Mouse (Mus musculus) heart, postnatal 0 days (tissue): ENCODE measurements at regions not wholly inside any gene's neighbourhood (a gene's known extent, or its start where the extent isn't known, plus 50 kb on each side); places are given as distances from the start of the nearest gene placed in this dataset.

Experiments
- ATAC-seq: fragments of 200-750 bp; cut with Nextera tagmentation; 2 replicates; pipeline ENCODE4 v1.8.0; 2017; ENCODE audit warnings: low read depth, moderate number of reproducible peaks, moderate library complexity; ENCODE audit not compliant: insufficient read depth
- DNase-seq: peaks from one replicate; pipeline ENCODE4 v3.0.0-alpha.2; 2016; ENCODE audit warnings: low spot score
- H3K27ac ChIP-seq: fragments of 300-500 bp; sonication (generic); 2 replicates; pipeline ENCODE4 v1.5.1; 2014; ENCODE audit warnings: low read depth, mild to moderate bottlenecking
- H3K27me3 ChIP-seq: fragments of 300-500 bp; sonication (generic); 2 replicates; pipeline ENCODE4 v1.6.1; 2014; ENCODE audit warnings: low read length, mixed read lengths; ENCODE audit not compliant: control insufficient read depth, insufficient read depth
- H3K36me3 ChIP-seq: fragments of 300-500 bp; sonication (generic); replicated peaks from 2 replicates; pipeline ENCODE4 v1.6.1; 2014; ENCODE audit warnings: low read length, mixed read lengths; ENCODE audit not compliant: control insufficient read depth, insufficient read depth
- H3K4me1 ChIP-seq: fragments of 300-500 bp; sonication (generic); 2 replicates; pipeline ENCODE4 v1.6.1; 2014; ENCODE audit warnings: antibody characterized with exemption; ENCODE audit not compliant: control insufficient read depth, insufficient read depth
- H3K4me2 ChIP-seq: fragments of 300-500 bp; sonication (generic); 2 replicates; pipeline ENCODE4 v1.6.1; 2014; ENCODE audit warnings: low read depth, mild to moderate bottlenecking, low read length, moderate library complexity
- H3K4me3 ChIP-seq: fragments of 300-500 bp; sonication (generic); 2 replicates; pipeline ENCODE4 v1.5.1; 2014; ENCODE audit warnings: low read depth, low read length
- H3K9ac ChIP-seq: fragments of 300-500 bp; sonication (generic); replicated peaks from 2 replicates; pipeline ENCODE4 v1.6.1; 2014; ENCODE audit warnings: low read depth, low read length, mixed read lengths
- H3K9me3 ChIP-seq: fragments of 300-500 bp; sonication (generic); replicated peaks from 2 replicates; pipeline ENCODE4 v1.6.1; 2016; ENCODE audit warnings: low read length; ENCODE audit not compliant: control insufficient read depth
- CTCF ChIP-seq: IDR thresholded peaks from 2 replicates; pipeline ENCODE4 v1.5.1; 2016; ENCODE audit warnings: antibody characterized with exemption, control low read depth, low read depth
- EP300 ChIP-seq: IDR thresholded peaks from 2 replicates; pipeline ENCODE4 v1.6.1; 2016; ENCODE audit warnings: antibody characterized with exemption, low read depth
- WGBS: fragments of 180-500 bp; shearing (Covaris S2); extraction: QIAGEN DNeasy Blood & Tissue Kit; methylation state at CpG from one replicate; pipeline ENCODE4 v1.1.7; 2014; 5-methylcytosine and 5-hydroxymethylcytosine counted together

DNA sequence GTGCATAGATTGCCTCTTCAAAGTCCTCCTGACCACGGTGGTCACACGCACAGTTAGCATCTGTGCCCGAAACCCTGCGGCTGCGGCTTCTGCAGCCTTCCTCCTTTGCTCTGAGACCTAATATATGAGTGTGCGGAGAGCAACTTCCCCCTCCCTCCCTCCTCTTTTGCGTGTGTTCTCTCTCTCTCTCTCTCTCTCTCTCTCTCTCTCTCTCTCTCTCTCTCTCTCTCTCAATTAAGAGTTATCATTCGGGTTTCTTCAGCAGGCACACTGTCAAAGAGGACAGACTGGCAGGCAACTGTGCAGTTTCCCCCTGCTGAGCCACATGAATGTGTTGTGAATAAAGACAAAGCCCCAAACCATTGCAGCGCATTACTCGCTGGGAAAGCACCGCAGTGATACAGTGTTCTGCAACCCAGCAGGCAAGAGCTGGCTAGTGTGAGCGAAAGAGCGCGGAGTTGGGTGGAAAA, 900.8 kb downstream of the Mat2b start:
- ATAC-seq = no peak
- Histone ChIP-seq H3K4me3 (peak overlapping the region; percentile 39), H3K27me3 (no peaks in the 10 kb centered on the region), H3K9me3 (no peaks in the 10 kb centered on the region), H3K9ac (no peak overlapping the region), H3K36me3 (no peaks in the 10 kb centered on the region), H3K4me2 (peak overlapping the region; percentile 59), H3K4me1 (no peaks in the 10 kb centered on the region), H3K27ac (no peak overlapping the region)
- no peak for TF ChIP-seq EP300
- no peak for TF ChIP-seq CTCF
- 2% methylated on average over 14 of the region's 14 CpGs for WGBS
- DNase-seq = peak; percentile 13

DNA sequence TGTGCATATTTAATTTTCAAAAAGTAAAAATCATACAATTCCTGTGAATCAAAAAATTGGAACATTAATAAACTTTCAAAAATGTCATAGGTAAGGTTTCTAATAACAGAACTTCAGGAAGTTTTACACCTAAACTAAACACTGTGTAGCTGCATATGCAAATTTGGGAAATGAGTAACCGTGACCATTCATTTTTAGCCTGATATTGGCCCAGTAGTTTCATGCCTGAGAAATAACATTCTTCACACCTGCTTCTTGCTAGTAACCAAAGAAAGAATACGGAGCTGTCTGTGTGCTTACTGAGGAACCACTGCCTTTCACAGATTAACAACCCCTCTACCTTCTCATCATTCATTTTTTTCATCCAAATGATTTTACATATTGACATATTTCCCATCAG, 902.9 kb downstream of the Mat2b start:
- Histone ChIP-seq H3K9ac (no peak overlapping the region), H3K9me3 (no peaks in the 10 kb centered on the region), H3K4me3 (no peak overlapping the region), H3K4me2 (no peak overlapping the region), H3K27me3 (no peaks in the 10 kb centered on the region), H3K4me1 (no peaks in the 10 kb centered on the region), H3K36me3 (no peaks in the 10 kb centered on the region), H3K27ac (no peak overlapping the region)
- DNase-seq = no peak
- no peak for ATAC-seq
- TF ChIP-seq EP300 (no peak), CTCF (no peak)
- 76% methylated on average over 2 of the region's 2 CpGs for WGBS
